Mouse (Mus musculus): ENCODE data around the gene Fgfr2.
"Not testable (repeated sequence)": the region's sequence is repeated elsewhere in the genome, so short reads cannot be mapped to it uniquely, and the experiment has no call there.

The Fgfr2 gene

GRCm38 (mm10) chr7:132540597-132540996 lies 582.6 kb downstream of the Fgfr2 start:
- no peak for DNase-seq (ENCODE audit: low read depth, low spot score)

GRCm38 (mm10) chr7:132529206-132529605 lies 593.9 kb downstream of the Fgfr2 start:
- DNase-seq (ENCODE audit: low read depth, low spot score) = peak; percentile 23

DNA sequence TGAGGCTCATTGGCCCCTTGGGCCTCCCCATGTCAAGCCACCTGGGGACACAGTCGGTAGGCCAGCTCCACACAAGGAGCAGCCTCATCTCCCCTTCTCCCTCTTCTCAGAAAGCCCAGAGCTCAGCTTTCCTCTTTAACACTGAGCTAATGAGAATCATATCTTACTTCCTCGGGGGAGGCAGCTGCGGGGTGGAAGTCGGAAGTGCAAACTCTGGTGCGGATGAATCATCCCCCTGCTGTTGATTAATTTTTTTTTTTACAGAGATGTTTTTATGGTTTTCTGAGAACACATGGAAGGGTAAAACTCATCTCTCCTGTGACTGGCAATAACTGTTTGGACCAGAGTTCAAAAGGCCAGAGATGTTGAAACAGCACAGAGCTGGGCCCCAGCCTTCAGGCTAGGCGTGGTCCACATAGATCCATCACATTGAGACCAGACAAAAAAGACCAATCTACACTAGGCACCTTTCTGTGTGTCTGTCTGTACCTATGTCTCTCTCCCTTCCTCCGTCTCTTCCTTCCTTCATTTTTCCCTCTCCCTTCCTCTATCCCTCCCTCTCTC lies 609.6 kb downstream of the Fgfr2 start:
- no peak for DNase-seq (ENCODE audit: low read depth, low spot score)

DNA sequence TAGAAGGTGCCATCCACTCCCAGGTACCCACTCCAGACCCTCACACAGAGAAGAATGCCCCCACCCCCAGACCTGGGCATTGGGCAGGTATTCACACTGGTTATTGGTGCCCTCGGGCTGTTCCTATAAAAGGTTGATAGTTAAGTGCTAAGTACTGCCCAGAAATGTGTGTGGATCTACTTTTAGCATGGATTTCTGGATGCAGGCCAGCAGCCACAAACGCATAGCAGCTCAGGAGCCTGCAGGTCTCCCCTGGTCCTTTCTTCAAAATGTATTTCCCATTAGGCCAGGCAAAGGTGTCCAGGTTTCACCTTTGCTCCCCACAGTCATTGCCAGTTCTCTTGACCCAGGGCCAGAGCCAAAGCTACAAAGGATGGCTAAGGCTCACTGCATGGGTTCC lies 614.0 kb downstream of the Fgfr2 start:
- DNase-seq (ENCODE audit: low read depth, low spot score) = no peak

- peak; percentile 10 for DNase-seq (ENCODE audit: low read depth, low spot score)
Observed at GRCm38 (mm10) chr7:132507361-132507760, 615.8 kb downstream of the Fgfr2 start.

DNA sequence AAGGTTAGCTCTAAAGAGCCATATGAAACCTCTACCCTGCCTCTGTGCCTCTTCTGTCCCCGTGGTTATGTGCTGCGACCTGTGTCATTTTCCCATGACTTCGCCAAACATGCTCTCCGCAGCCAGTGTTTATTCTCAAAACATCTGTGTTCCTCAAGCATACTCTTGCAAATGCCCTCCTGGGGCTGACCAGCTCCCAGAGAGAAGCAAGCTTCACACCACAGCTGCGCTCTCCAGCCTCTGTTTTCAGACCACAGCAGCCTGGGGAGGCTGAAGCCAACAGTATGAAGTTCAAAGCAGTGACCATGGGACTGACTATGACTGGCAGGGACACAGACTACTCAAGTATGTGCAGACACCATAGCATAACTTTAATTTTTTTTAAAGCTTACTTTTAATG lies 616.9 kb downstream of the Fgfr2 start:
- no peak for DNase-seq (ENCODE audit: low read depth, low spot score)

- not testable (repeated sequence) for DNase-seq (ENCODE audit: low read depth, low spot score)
Observed at GRCm38 (mm10) chr7:132502445-132502844, 620.7 kb downstream of the Fgfr2 start.

GRCm38 (mm10) chr7:132497142-132497541 lies 626.0 kb downstream of the Fgfr2 start:
- no peak for DNase-seq (ENCODE audit: low read depth, low spot score)

DNA sequence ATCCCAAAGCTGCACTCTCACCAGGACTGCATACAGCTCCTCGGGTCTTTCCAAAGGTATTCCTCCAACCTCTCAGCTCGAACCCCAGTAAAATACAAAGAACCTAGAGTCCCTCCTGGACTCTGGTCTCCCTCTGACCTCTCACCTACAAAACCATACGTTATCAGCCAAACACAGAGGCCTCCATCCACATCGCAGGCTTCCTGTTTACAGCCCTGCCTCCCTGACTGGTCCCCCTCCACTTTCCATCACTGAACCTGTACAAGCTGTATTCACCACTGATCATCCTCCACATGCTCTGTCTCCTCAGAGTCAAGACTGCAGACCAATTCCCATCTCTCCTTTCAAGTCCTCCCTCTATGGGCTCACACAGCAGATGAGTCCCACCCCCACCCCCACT lies 628.9 kb downstream of the Fgfr2 start:
- no peak for DNase-seq (ENCODE audit: low read depth, low spot score)

GRCm38 (mm10) chr7:132493632-132494031 lies 629.5 kb downstream of the Fgfr2 start:
- DNase-seq (ENCODE audit: low read depth, low spot score) = no peak

DNA sequence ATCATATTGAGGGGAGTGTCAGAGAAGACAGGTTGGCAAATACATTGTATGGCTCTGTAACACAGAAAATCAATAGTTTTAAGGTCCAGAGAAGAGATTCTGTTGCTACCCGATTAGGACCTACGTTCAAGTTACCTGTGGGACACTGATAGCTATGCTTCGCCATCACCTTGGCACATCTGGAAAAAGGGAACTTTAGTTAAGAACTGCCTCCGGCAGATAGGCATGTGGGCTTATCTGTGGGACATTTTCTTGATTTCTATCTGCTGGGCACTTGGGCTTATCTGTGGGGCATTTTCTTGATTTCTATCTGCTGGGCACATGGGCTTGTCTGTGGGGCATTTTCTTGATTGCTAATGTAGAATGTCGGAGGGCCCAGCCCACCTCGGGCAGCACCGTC lies 631.2 kb downstream of the Fgfr2 start:
- DNase-seq (ENCODE audit: low read depth, low spot score) = no peak

DNA sequence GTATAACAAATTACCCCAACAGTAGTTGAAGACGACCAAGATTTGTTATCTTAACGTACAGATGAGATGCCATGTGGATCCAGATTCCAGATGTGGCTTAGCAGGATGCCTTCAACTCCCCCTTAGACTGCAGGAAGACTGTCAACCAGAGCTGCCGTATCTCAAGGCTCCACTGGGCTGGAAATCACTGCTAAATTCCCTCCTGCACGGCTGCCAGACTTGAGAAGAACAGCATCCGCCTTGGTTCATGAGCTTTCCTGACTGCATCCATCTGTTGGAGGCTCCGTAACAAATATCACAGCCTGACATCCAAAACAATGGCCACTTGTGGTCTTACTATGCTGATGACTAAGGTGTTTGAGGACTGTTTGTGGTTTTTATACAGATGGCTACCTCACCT lies 635.8 kb downstream of the Fgfr2 start:
- DNase-seq (ENCODE audit: low read depth, low spot score) = no peak

- DNase-seq (ENCODE audit: low read depth, low spot score) = no peak
Observed at GRCm38 (mm10) chr7:132486403-132487178, 636.6 kb downstream of the Fgfr2 start.

DNA sequence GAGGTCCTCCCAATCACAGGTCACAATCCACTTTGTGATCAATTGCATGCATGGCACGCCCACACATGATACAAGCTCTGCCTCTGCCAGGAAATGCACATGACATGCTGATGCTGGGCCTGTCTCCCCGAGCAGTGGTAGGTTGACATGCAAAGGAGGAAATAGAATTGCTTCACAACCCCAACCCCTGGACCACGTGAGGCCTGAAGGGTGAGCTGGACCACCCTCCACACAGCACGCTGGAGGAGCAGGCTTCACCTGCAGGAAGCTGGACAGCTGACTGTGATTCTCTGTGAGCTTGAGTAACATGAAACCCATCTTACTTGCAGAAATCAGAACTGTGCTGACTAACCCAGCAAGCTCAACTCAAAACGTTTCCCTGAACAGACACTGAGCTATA lies 638.7 kb downstream of the Fgfr2 start:
- DNase-seq (ENCODE audit: low read depth, low spot score) = no peak

DNA sequence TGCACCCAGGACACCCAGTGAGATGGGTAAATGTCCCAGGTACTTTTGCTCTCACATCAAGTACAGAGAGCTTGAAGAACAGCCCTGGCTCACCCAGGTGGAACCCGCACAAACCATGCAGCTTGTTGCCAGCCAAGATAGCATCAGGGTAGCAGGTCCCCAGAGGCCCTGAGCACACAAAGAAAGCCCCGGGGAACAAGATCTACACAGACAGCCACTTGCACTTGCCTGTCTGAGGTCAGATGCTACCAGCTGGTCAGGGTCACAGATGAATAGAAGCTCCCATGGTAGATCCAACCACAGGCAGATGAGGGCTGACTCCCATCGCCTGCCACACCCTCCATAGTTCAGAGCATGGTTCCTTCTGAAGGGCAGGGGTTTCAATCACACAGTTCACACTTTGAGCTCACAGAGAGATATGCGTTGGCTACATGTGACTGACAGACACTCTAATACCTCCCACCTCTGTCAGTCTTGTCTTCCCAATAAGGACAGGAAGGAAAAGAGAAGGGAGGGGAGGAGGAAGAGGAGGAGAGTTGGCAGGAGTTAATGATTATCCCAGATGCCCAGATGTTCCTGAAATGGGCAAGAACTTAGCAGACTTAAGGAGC lies 642.3 kb downstream of the Fgfr2 start:
- no peak for DNase-seq (ENCODE audit: low read depth, low spot score)

GRCm38 (mm10) chr7:132478295-132478809 lies 644.8 kb downstream of the Fgfr2 start:
- DNase-seq (ENCODE audit: low read depth, low spot score) = no peak

DNA sequence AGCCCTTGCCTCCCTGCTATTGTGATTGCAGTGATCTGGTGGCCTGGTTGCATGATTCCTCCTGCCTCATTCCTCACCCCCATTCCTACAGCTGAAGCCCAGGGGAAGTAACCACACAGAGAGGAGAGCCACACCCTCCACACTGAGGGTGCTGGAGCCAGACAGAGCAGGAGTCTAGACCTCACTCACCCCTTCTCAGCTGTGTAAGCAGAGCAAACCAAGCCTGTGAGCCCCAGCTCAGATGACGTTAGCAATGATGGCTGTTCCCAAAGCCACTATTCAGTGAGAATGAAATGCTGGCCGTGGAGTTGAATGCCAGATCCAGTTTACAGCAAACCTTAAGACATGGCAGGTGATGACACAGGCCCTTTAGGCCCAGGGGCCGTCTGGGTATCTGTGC lies 645.4 kb downstream of the Fgfr2 start:
- no peak for DNase-seq (ENCODE audit: low read depth, low spot score)

DNA sequence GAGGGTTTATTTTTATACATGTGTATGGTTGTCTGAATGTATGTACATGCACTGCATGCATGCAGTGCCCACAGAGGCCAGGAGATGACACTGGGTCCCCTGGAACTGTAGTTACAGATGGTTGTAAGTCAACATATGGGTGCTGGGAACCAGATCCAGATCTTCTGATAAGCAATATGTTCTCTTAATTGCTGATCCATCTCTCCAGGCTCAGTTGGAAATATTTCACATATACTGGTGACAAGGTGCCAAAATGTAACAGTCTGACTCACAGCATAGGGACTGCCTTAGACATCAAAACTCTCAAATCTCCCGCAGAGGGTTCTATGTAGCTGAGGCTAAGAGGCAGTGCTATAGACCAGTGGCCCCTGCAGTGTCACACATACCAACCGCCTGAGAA lies 646.7 kb downstream of the Fgfr2 start:
- no peak for DNase-seq (ENCODE audit: low read depth, low spot score)

DNA sequence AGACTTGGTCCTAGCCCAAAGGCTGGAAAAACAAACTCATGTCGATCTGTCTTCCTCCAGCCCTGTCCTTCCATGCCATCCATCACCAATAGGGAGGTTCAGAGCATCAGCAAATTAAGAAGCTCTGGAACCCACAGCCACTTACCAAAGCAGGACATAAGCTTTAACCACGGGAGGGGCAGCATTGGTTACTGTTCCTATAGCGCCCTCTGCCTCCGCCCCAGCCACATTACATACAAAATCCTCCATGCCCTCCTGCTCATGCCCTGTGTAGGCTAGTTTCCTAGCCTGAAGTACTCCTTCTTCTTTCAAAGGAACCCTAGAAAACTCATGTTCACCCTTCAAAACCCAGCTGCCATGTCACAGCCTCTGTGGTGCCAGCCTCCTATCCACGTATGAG lies 648.1 kb downstream of the Fgfr2 start:
- DNase-seq (ENCODE audit: low read depth, low spot score) = peak; percentile 49

DNA sequence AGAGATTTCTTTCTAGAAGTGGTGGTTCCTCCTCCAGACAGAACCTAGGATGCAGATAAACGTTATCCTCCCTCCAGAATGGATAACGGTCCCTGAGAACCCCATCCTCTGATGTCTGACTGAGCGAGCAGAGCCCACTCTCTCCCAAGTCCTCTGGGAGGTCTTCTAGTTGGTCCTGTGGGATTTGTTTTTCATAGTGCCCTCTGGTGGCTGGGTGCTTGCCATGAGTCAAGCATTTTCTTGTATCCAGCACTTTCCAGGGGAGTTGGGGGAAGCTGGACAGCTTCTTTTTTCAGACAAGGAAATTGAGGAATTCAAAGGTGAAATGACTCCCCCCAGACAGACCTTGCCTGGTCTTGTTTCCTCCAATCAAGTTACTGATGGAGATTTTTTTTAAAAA lies 651.8 kb downstream of the Fgfr2 start:
- peak; percentile 46 for DNase-seq (ENCODE audit: low read depth, low spot score)

DNA sequence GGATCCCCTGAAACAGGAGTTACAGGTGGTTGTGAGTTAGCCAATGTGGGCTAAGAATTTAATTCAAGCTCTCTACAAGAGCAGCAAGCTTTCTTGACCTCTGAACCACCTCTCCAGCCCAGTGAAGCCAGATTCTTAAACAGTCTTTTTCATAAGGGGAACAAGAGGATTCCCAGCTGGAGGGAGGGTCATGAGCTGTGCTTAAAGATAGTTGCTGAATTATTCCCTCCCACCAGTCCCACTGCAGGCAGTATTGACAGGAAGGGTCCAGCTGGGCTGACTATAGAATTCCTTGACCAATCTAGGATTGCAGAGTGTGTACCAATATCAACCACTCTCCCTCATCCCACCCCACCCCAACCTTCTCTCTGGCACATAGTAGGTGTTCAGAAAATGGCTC lies 654.8 kb downstream of the Fgfr2 start:
- no peak for DNase-seq (ENCODE audit: low read depth, low spot score)

- DNase-seq (ENCODE audit: low read depth, low spot score) = no peak
Observed at GRCm38 (mm10) chr7:132465897-132466296, 657.3 kb downstream of the Fgfr2 start.

- no peak for DNase-seq (ENCODE audit: low read depth, low spot score)
Observed at GRCm38 (mm10) chr7:132464894-132465293, 658.3 kb downstream of the Fgfr2 start.
